Mouse (Mus musculus) stomach, embryonic 14.5 days (tissue): ENCODE data around the gene Cdk15. TPM values are rescaled to one million over a fixed set of nuclear protein-coding genes. Genes with fewer than 3 reads are reported as not detected.

Source experiments
- ATAC-seq: fragments of 200-750 bp; cut with Nextera tagmentation; 2 replicates; pipeline ENCODE4 v1.8.0; 2017; ENCODE audit warnings: low read depth, moderate TSS enrichment; ENCODE audit not compliant: insufficient number of reproducible peaks, insufficient read depth, low FRiP score
- H3K27ac ChIP-seq: fragments of 300-500 bp; sonication (generic); 2 replicates; pipeline ENCODE4 v1.5.1; 2014; ENCODE audit warnings: mild to moderate bottlenecking, low read length, moderate library complexity, mixed read lengths
- H3K27me3 ChIP-seq: fragments of 300-500 bp; sonication (generic); 2 replicates; pipeline ENCODE4 v1.6.1; 2014; ENCODE audit warnings: low read length, control low read depth, mixed read lengths; ENCODE audit not compliant: control insufficient read depth, insufficient read depth
- H3K36me3 ChIP-seq: fragments of 300-500 bp; sonication (generic); 2 replicates; pipeline ENCODE4 v1.6.1; 2014; ENCODE audit warnings: mild to moderate bottlenecking, control low read depth, low read length, moderate library complexity, mixed read lengths; ENCODE audit not compliant: control insufficient read depth, insufficient read depth
- H3K4me1 ChIP-seq: fragments of 300-500 bp; sonication (generic); 2 replicates; pipeline ENCODE4 v1.6.1; 2014; ENCODE audit warnings: low read length, control low read depth, mixed read lengths; ENCODE audit not compliant: control insufficient read depth, insufficient read depth
- H3K4me2 ChIP-seq: fragments of 300-500 bp; sonication (generic); replicated peaks from 2 replicates; pipeline ENCODE4 v1.6.1; 2014; ENCODE audit warnings: low read depth, low read length, control low read depth
- H3K4me3 ChIP-seq: fragments of 300-500 bp; sonication (generic); 2 replicates; pipeline ENCODE4 v1.5.1; 2014; ENCODE audit warnings: low read depth, low read length, control low read depth
- H3K9ac ChIP-seq: fragments of 300-500 bp; sonication (generic); replicated peaks from 2 replicates; pipeline ENCODE4 v1.6.1; 2014; ENCODE audit warnings: low read depth, mild to moderate bottlenecking, control low read depth, low read length, moderate library complexity, mixed read lengths
- H3K9me3 ChIP-seq: fragments of 300-500 bp; sonication (generic); 2 replicates; pipeline ENCODE4 v1.6.1; 2016; ENCODE audit warnings: low read depth, low read length, control low read depth; ENCODE audit not compliant: control insufficient read depth
- WGBS: fragments of 180-500 bp; shearing (Covaris S2); extraction: QIAGEN DNeasy Blood & Tissue Kit; methylation state at CpG from one replicate; pipeline ENCODE4 v1.1.7; 2014; 5-methylcytosine and 5-hydroxymethylcytosine counted together
- polyA plus RNA-seq: library from polyadenylated mRNA; unstranded; fragments of >200 nt; fragmentation: Nextera tagmentation; extraction: Ambion mirVana; gene quantifications from 2 replicates; pipeline ENCODE4 v1.2.1, GENCODE M21; 2014

Gene Cdk15
- polyA plus RNA-seq, 1 experiment from 2014 or later = not detected

- Histone ChIP-seq H3K4me2 (no peak overlapping the region), H3K4me1 (peaks cover 8% of the 10 kb centered on the region; the same call in 1 of the 2 replicates), H3K27ac (no peak overlapping the region), H3K9ac (no peak overlapping the region), H3K27me3 (no peaks in the 10 kb centered on the region), H3K36me3 (no peaks in the 10 kb centered on the region), H3K9me3 (no peaks in the 10 kb centered on the region), H3K4me3 (no peak overlapping the region)
- no peak for ATAC-seq
- WGBS = 57% methylated on average over 8 of the region's 8 CpGs
Measured at GRCm38 (mm10) chr1:59313154-59313940, 56.6 kb downstream of the Cdk15 start.

GRCm38 (mm10) chr1:59315057-59315807 lies 58.5 kb downstream of the Cdk15 start:
- Histone ChIP-seq H3K9ac (no peak overlapping the region), H3K4me2 (no peak overlapping the region), H3K9me3 (no peaks in the 10 kb centered on the region), H3K4me3 (no peak overlapping the region), H3K27me3 (no peaks in the 10 kb centered on the region), H3K36me3 (no peaks in the 10 kb centered on the region), H3K27ac (no peak overlapping the region), H3K4me1 (peaks cover 8% of the 10 kb centered on the region; the same call in 1 of the 2 replicates)
- WGBS = 14% methylated on average over 5 of the region's 5 CpGs
- peak; percentile 42; the same call in 1 of the 2 replicates for ATAC-seq

- Histone ChIP-seq H3K27me3 (no peaks in the 10 kb centered on the region), H3K9ac (no peak overlapping the region), H3K4me3 (no peak overlapping the region), H3K4me2 (0 out of 2 replicates have a peak overlapping the region, but pooled peaks have one; percentile 3), H3K27ac (peak overlapping the region; percentile 55), H3K9me3 (no peaks in the 10 kb centered on the region), H3K36me3 (no peaks in the 10 kb centered on the region), H3K4me1 (peaks cover 12% of the 10 kb centered on the region)
- ATAC-seq = peak; percentile 58; the same call in 1 of the 2 replicates
- 8% methylated on average over 9 of the region's 9 CpGs for WGBS
Measured at GRCm38 (mm10) chr1:59316031-59316385, 59.3 kb downstream of the Cdk15 start.

- 10% methylated on average over 6 of the region's 6 CpGs for WGBS
- ATAC-seq = no peak; the same call in 1 of the 2 replicates
- Histone ChIP-seq H3K4me1 (peaks cover 17% of the 10 kb centered on the region), H3K4me3 (no peak overlapping the region), H3K9ac (no peak overlapping the region), H3K4me2 (0 out of 2 replicates have a peak overlapping the region, but pooled peaks have one; percentile 3), H3K27ac (peak overlapping the region; percentile 55), H3K27me3 (no peaks in the 10 kb centered on the region), H3K36me3 (no peaks in the 10 kb centered on the region), H3K9me3 (no peaks in the 10 kb centered on the region)
Measured at GRCm38 (mm10) chr1:59316386-59317051, 59.8 kb downstream of the Cdk15 start.

GRCm38 (mm10) chr1:59317397-59317796 lies 60.7 kb downstream of the Cdk15 start:
- no peaks in the 10 kb centered on the region for H3K9me3 ChIP-seq
- ATAC-seq = no peak
- H3K4me3 ChIP-seq = no peak overlapping the region
- H3K36me3 ChIP-seq = no peaks in the 10 kb centered on the region
- H3K27ac ChIP-seq = no peak overlapping the region
- no peak overlapping the region for H3K9ac ChIP-seq
- peaks cover 19% of the 10 kb centered on the region for H3K4me1 ChIP-seq
- H3K4me2 ChIP-seq = no peak overlapping the region
- H3K27me3 ChIP-seq = no peaks in the 10 kb centered on the region
- WGBS = 69% methylated on average over 1 of the region's 1 CpGs

GRCm38 (mm10) chr1:59318878-59319277 lies 62.2 kb downstream of the Cdk15 start:
- H3K27ac ChIP-seq = no peak overlapping the region
- no peak overlapping the region for H3K4me2 ChIP-seq
- H3K27me3 ChIP-seq = no peaks in the 10 kb centered on the region
- 73% methylated on average over 5 of the region's 5 CpGs for WGBS
- H3K9ac ChIP-seq = no peak overlapping the region
- peaks cover 22% of the 10 kb centered on the region for H3K4me1 ChIP-seq
- no peaks in the 10 kb centered on the region for H3K36me3 ChIP-seq
- ATAC-seq = no peak
- H3K4me3 ChIP-seq = no peak overlapping the region
- no peaks in the 10 kb centered on the region for H3K9me3 ChIP-seq

GRCm38 (mm10) chr1:59321076-59321879 lies 64.6 kb downstream of the Cdk15 start:
- 52% methylated on average over 9 of the region's 9 CpGs for WGBS
- Histone ChIP-seq H3K27me3 (no peaks in the 10 kb centered on the region), H3K4me3 (no peak overlapping the region), H3K27ac (no peak overlapping the region), H3K4me1 (peaks cover 14% of the 10 kb centered on the region; the same call in 1 of the 2 replicates), H3K36me3 (no peaks in the 10 kb centered on the region), H3K9ac (no peak overlapping the region), H3K9me3 (no peaks in the 10 kb centered on the region), H3K4me2 (no peak overlapping the region)
- ATAC-seq = peak; percentile 69
